Mouse (Mus musculus): Measurements from ENCODE around the gene Col5a1.

DNA sequence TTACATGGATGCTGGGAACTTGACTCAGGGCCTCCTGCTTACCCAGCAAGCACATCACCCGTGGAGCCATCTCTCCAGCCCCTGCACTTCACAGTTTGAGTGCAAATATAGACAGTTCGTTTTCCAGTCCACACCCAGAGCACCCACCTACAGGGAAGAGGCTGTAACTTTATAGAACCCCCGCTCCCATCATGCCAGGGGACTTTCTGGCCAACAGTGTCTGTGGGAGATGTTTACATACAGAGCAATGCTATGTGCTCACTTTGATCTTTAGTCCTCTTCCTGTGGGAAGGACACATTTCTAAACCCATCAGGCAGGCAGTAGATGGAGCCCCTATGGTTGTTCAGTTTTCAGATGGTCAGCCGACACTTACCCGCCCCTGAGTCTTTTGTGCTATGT, 180.5 kb downstream of the Col5a1 start:
- TF ChIP-seq POLR2A (IDR thresholded peaks at IDR 0.05; ENCODE audit: low read depth, low read length) (no peak), CTCF (IDR thresholded peaks at IDR 0.05; ENCODE audit: extremely low read depth, insufficient read depth, insufficient read length, insufficient replicate concordance) (no peak)

Measured in spleen, adult 2 months (tissue).